Mouse (Mus musculus): ENCODE data around the gene Stxbp4. TPM values are rescaled to one million over a fixed set of nuclear protein-coding genes. Genes with fewer than 3 reads are reported as not detected.

The Stxbp4 gene
- polyA plus RNA-seq, 1 experiment from 2014 or later, result 37.6 TPM

Other genes with a start within 250 kb of the Stxbp4 start
- 3.2 and 4.9 TPM in 2 replicates for gene Hlf, start 247.2 kb downstream of the Stxbp4 start, polyA plus RNA-seq (2016; fragmentation: Nextera tagmentation; extraction: Ambion mirVana)
- gene Cox11, start 89 bp upstream of the Stxbp4 start, polyA plus RNA-seq (2016; fragmentation: Nextera tagmentation; extraction: Ambion mirVana), result 39.2 and 47.1 TPM in 2 replicates
- 15.5 and 17.0 TPM in 2 replicates for gene Tom1l1, start 50.3 kb upstream of the Stxbp4 start, polyA plus RNA-seq (2016; fragmentation: Nextera tagmentation; extraction: Ambion mirVana)